Mouse (Mus musculus): ENCODE results near the gene Polg. TPM values are rescaled to one million over a fixed set of nuclear protein-coding genes. Genes with fewer than 3 reads are reported as not detected.

Polg gene
- total and polyA plus RNA-seq, 3 experiments = 53.1 to 116 (median 62.1) TPM

GRCm38 (mm10) chr7:79507101-79507705 is 41.0 kb upstream of the Polg start:
- no peaks in the 10 kb centered on the region for H3K36me3 ChIP-seq (replicated peaks in 1 of 2; ENCODE audit: control insufficient read depth in 1 of 2, insufficient read depth in 1 of 2, low read length in 1 of 2)
- peaks cover 5 to 11% of the 10 kb centered on the region in 2 experiments for H3K4me1 ChIP-seq (ENCODE audit: control insufficient read depth in 1 of 2, insufficient read depth in 2 of 2)
- H3K27me3 ChIP-seq (replicated peaks) = peaks cover 75% of the 10 kb centered on the region
- no peak overlapping the region; the same call in 1 of the 2 replicates for H3K4me2 ChIP-seq (ENCODE audit: insufficient read depth, low read depth, poor library complexity, severe bottlenecking)
- H3K9me3 ChIP-seq (replicated peaks; ENCODE audit: low read length) = peaks cover 8% of the 10 kb centered on the region
- no peak overlapping the region for H3K27ac ChIP-seq (ENCODE audit: insufficient read depth, low read depth)
- H3K4me3 ChIP-seq (replicated peaks in 1 of 3; ENCODE audit: low read depth in 2 of 3, low read length in 2 of 3, poor library complexity in 1 of 3) = no peak overlapping the region
- no peak for TF ChIP-seq UBTF (IDR thresholded peaks at IDR 0.05; ENCODE audit: low read depth, low read length)
- TF ChIP-seq NRF1 (IDR thresholded peaks at IDR 0.05; ENCODE audit: low read depth, low read length) = no peak
- TF ChIP-seq CHD2 (IDR thresholded peaks at IDR 0.05; ENCODE audit: low read length) = no peak
- H3K9ac ChIP-seq (ENCODE audit: insufficient read depth, low read depth) = no peak overlapping the region
- no peak for DNase-seq (ENCODE audit: extremely low read depth)
- dilution Hi-C loops (cut with MboI; ENCODE audit: extremely low pct_ligation_motif_present, extremely low pct_unique_long_range_greater_than_20kb, low sequenced_read_pairs) (no loop called here), in situ Hi-C loops (cut with MboI; ENCODE audit: low pct_ligation_motif_present, low pct_unique_long_range_greater_than_20kb, low sequenced_read_pairs) (no loop called here)
- H3K79me2 ChIP-seq (replicated peaks; ENCODE audit: control insufficient read depth, extremely low read depth, insufficient read depth, poor library complexity, severe bottlenecking) = no peaks in the 10 kb centered on the region

GRCm38 (mm10) chr7:79506531-79507090 is 40.4 kb upstream of the Polg start:
- no peak for TF ChIP-seq E2F4 (IDR thresholded peaks at IDR 0.05; ENCODE audit: insufficient replicate concordance, low read depth, low read length)
- no peak for TF ChIP-seq UBTF (IDR thresholded peaks at IDR 0.05; ENCODE audit: low read depth, low read length)
- TF ChIP-seq EP300 (IDR thresholded peaks at IDR 0.05; ENCODE audit: low read length) = no peak
- TF ChIP-seq CHD1 (IDR thresholded peaks at IDR 0.05; ENCODE audit: low read depth, low read length) = no peak
- TF ChIP-seq POLR2A (IDR thresholded peaks at IDR 0.05; ENCODE audit: low read depth, low read length) = no peak
- TF ChIP-seq GABPA (IDR thresholded peaks at IDR 0.05; ENCODE audit: insufficient replicate concordance, low read depth, low read length) = no peak
- TF ChIP-seq SIN3A (IDR thresholded peaks at IDR 0.05; ENCODE audit: low read length) = no peak
- no peak for TF ChIP-seq ZKSCAN1 (IDR thresholded peaks at IDR 0.05; ENCODE audit: borderline replicate concordance, low read depth, low read length)
- TF ChIP-seq NELFE (IDR thresholded peaks at IDR 0.05; ENCODE audit: low read depth, low read length) = no peak
- TF ChIP-seq PAX5 (IDR thresholded peaks at IDR 0.05; ENCODE audit: low read length) = no peak
- Histone ChIP-seq H3K4me2 (ENCODE audit: insufficient read depth, low read depth, poor library complexity, severe bottlenecking) (no peak overlapping the region), H3K79me2 (replicated peaks; ENCODE audit: control insufficient read depth, extremely low read depth, insufficient read depth, poor library complexity, severe bottlenecking) (no peaks in the 10 kb centered on the region), H3K4me3 (replicated peaks in 1 of 3; ENCODE audit: low read depth in 2 of 3, low read length in 2 of 3, poor library complexity in 1 of 3) (no peak overlapping the region), H3K9ac (ENCODE audit: insufficient read depth, low read depth) (no peak overlapping the region), H3K4me1 (ENCODE audit: control insufficient read depth in 1 of 2, insufficient read depth in 2 of 2) (peaks cover 5 to 11% of the 10 kb centered on the region in 2 experiments), H3K36me3 (replicated peaks in 1 of 2; ENCODE audit: control insufficient read depth in 1 of 2, insufficient read depth in 1 of 2, low read length in 1 of 2) (no peaks in the 10 kb centered on the region), H3K27me3 (replicated peaks) (peaks cover 75% of the 10 kb centered on the region), H3K27ac (ENCODE audit: insufficient read depth, low read depth) (no peak overlapping the region), H3K9me3 (replicated peaks; ENCODE audit: low read length) (peaks cover 8% of the 10 kb centered on the region)
- DNase-seq (ENCODE audit: extremely low read depth) = no peak
- in situ Hi-C loops (cut with MboI; ENCODE audit: low pct_ligation_motif_present, low pct_unique_long_range_greater_than_20kb, low sequenced_read_pairs) (no loop called here), dilution Hi-C loops (cut with MboI; ENCODE audit: extremely low pct_ligation_motif_present, extremely low pct_unique_long_range_greater_than_20kb, low sequenced_read_pairs) (no loop called here)

All from CH12.LX (cell line).